Mouse (Mus musculus) kidney, embryonic 16.5 days (tissue): Measurements from ENCODE around the gene Lingo4. TPM values are rescaled to one million over a fixed set of nuclear protein-coding genes. Genes with fewer than 3 reads are reported as not detected.

Experiments
- ATAC-seq: fragments of 200-750 bp; cut with Nextera tagmentation; 2 replicates; pipeline ENCODE4 v1.8.0; 2017; ENCODE audit warnings: moderate TSS enrichment; ENCODE audit not compliant: low FRiP score, low TSS enrichment
- H3K27ac ChIP-seq: fragments of 300-500 bp; sonication (generic); 2 replicates; pipeline ENCODE4 v1.5.1; 2014; ENCODE audit warnings: low read length
- H3K27me3 ChIP-seq: fragments of 300-500 bp; sonication (generic); 2 replicates; pipeline ENCODE4 v1.6.1; 2014; ENCODE audit warnings: low read length, control low read depth, mixed read lengths; ENCODE audit not compliant: insufficient read depth
- H3K36me3 ChIP-seq: fragments of 300-500 bp; sonication (generic); 2 replicates; pipeline ENCODE4 v1.6.1; 2014; ENCODE audit warnings: low read length, control low read depth, mixed read lengths; ENCODE audit not compliant: insufficient read depth
- H3K4me1 ChIP-seq: fragments of 300-500 bp; sonication (generic); 2 replicates; pipeline ENCODE4 v1.6.1; 2014; ENCODE audit warnings: low read length, control low read depth, mixed read lengths; ENCODE audit not compliant: insufficient read depth
- H3K4me2 ChIP-seq: fragments of 300-500 bp; sonication (generic); replicated peaks from 2 replicates; pipeline ENCODE4 v1.6.1; 2014; ENCODE audit warnings: low read depth, low read length
- H3K4me3 ChIP-seq: fragments of 300-500 bp; sonication (generic); 2 replicates; pipeline ENCODE4 v1.5.1; 2014; ENCODE audit warnings: mild to moderate bottlenecking, low read length
- H3K9ac ChIP-seq: fragments of 300-500 bp; sonication (generic); replicated peaks from 2 replicates; pipeline ENCODE4 v1.6.1; 2014; ENCODE audit warnings: low read length
- H3K9me3 ChIP-seq: fragments of 300-500 bp; sonication (generic); 2 replicates; pipeline ENCODE4 v1.6.1; 2016; ENCODE audit warnings: low read length, control low read depth
- WGBS: fragments of 180-500 bp; shearing (Covaris S2); extraction: QIAGEN DNeasy Blood & Tissue Kit; methylation state at CpG from one replicate; pipeline ENCODE4 v1.1.7; 2014; 5-methylcytosine and 5-hydroxymethylcytosine counted together
- polyA plus RNA-seq: library from polyadenylated mRNA; unstranded; fragments of >200 nt; fragmentation: Nextera tagmentation; extraction: Ambion mirVana; gene quantifications from 2 replicates; pipeline ENCODE4 v1.2.1, GENCODE M21; 2015

Lingo4 gene
- polyA plus RNA-seq, 1 experiment from 2014 or later, result 0.44 TPM

DNA sequence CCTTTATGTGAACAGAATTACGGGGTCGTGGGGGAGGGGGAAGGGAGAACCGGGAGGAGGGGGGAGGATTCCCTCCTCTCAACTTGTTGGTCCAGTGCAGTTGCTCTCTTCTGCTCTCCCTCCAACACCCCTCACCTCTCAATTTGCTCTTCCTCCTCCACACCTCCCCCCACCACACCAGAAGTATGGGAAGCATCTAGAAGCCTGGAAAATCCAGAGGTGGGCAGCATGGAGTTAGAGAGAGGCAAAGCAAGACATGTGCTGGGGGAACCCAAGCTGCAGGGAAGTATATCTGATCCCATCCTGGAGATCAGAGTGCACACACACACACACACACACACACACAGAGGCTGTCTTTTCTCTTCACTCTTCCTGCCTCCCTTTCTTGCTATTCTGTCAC, 26.3 kb upstream of the Lingo4 start:
- H3K27ac ChIP-seq, result peak overlapping the region; percentile 32; the same call in 1 of the 2 replicates

DNA sequence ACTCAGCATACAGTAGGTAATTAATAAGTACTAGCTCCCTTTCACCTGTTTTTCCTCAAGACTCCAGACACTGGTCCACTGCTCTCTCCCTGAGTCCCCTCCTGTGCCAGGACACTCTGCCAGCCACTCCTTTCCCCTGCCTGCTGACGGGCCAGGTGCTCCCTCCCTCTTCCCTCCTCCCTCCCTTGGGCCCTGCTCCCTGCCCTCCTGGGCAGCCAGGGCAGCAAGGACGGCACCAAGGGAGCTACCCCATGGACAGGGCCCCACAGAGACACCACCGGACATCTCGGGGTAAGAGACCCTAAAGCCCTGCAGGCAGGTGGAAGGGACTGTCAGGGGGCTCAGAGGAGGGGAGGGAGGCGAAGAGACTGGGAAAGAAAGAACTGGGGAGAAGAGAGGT, 25.7 kb upstream of the Lingo4 start, which contains the start of gene Rorc:
Gene Rorc, plus strand, starts transcription at position 154 of the 400 bp plus-strand sequence.
- peak within 1 kb of the TSS; percentile 55 for H3K9ac ChIP-seq
- 13% methylated on average over 5 of the region's 5 CpGs for WGBS
- H3K4me1 ChIP-seq, result peaks cover 22% of the 10 kb centered on the region
- no peaks in the 10 kb centered on the region for H3K27me3 ChIP-seq
- H3K4me3 ChIP-seq, result peak within 1 kb of the TSS; percentile 36
- peak; percentile 79 for ATAC-seq
- H3K36me3 ChIP-seq, result no peaks in the 10 kb centered on the region
- no peaks in the 10 kb centered on the region for H3K9me3 ChIP-seq
- peak within 1 kb of the TSS; percentile 62 for H3K4me2 ChIP-seq
- peak within 1 kb of the TSS; percentile 32 for H3K27ac ChIP-seq

More for the DNA sequence above, 26.3 kb upstream of the Lingo4 start:
- 0% methylated on average over 2 of the region's 3 CpGs for WGBS
- Histone ChIP-seq H3K27me3 (no peaks in the 10 kb centered on the region), H3K4me2 (peak overlapping the region; percentile 40), H3K4me3 (0 out of 2 replicates have a peak overlapping the region, but pooled peaks have one; percentile 5), H3K4me1 (peaks cover 22% of the 10 kb centered on the region), H3K9ac (no peak overlapping the region; the same call in 1 of the 2 replicates), H3K36me3 (no peaks in the 10 kb centered on the region), H3K9me3 (no peaks in the 10 kb centered on the region)
- no peak for ATAC-seq

DNA sequence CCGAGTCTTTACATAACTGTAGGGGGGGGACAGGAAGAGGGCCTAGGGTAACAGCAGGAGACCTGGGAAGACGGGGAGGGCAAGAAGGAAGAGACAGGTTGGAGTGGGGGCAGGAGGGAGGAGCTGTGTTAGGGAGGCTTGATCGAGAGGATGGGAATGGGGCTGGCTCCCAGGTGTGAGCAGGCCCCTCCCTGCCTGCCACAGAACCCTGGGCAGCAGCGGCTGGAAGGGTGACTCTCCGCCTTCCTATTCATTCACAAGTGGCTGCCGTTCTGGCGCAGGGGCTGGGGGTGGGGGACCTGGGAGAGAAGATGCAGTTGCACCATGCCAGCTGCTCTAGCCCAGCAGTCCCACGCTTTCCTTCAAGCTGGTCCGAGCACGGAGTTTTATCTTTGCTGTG, 25.2 kb upstream of the Lingo4 start:
- H3K9me3 ChIP-seq, result no peaks in the 10 kb centered on the region
- H3K27ac ChIP-seq, result peak overlapping the region; percentile 4
- H3K9ac ChIP-seq, result peak overlapping the region; percentile 15
- no peaks in the 10 kb centered on the region for H3K27me3 ChIP-seq
- H3K4me1 ChIP-seq, result peaks cover 22% of the 10 kb centered on the region
- peak overlapping the region; percentile 62 for H3K4me2 ChIP-seq
- H3K36me3 ChIP-seq, result no peaks in the 10 kb centered on the region
- ATAC-seq, result peak; percentile 54
- H3K4me3 ChIP-seq, result peak overlapping the region; percentile 36
- 1% methylated on average over 10 of the region's 10 CpGs for WGBS

DNA sequence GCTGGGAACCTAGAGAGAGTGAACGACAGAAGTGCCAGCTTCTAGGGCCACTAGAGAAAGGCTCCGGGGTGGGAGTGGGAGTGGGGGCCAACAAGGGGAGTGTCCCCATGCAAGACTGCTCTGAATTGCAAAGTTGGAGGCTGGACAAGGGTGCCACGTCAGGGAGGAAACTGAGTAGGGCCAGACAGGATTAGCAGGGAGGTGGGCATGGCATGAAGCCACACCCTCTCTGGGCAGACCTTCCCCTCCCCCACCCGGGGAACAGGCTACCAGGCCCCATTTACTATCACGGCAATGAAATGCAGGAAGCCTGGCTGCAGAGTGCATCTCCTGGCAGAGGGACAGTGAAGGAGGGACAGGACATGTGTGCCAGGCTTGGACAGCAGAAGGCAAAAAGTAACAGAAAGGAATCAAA, 24.7 kb upstream of the Lingo4 start:
- Histone ChIP-seq H3K27me3 (no peaks in the 10 kb centered on the region), H3K4me3 (peak overlapping the region; percentile 36), H3K27ac (peak overlapping the region; percentile 4), H3K4me1 (peaks cover 22% of the 10 kb centered on the region), H3K9me3 (no peaks in the 10 kb centered on the region), H3K4me2 (peak overlapping the region; percentile 62), H3K36me3 (no peaks in the 10 kb centered on the region), H3K9ac (peak overlapping the region; percentile 15)
- 0% methylated on average over 5 of the region's 5 CpGs for WGBS
- ATAC-seq, result peak; percentile 58

DNA sequence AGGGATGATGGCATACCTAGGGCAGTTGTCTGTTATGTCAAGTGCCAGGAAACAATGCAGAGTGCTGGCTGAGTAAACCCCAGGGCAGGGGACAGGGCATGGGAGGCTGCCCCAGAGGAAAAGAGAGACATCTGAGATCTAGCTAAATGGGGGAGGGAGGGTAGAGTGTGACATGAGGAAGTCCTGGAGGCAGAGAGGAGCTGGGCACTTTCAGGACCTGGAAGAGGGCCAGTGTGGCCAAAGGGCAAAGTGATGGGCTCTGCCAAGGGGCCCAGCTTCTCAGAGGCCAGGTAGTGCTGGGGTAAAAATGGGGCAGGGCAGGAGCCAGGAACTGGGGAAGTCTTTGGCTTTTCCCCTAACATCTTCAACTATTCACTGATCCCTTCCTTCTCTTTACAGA, 23.7 kb upstream of the Lingo4 start:
- Histone ChIP-seq H3K27ac (no peak overlapping the region), H3K9ac (no peak overlapping the region), H3K4me3 (no peak overlapping the region), H3K4me1 (peaks cover 22% of the 10 kb centered on the region), H3K27me3 (no peaks in the 10 kb centered on the region), H3K9me3 (no peaks in the 10 kb centered on the region), H3K36me3 (no peaks in the 10 kb centered on the region), H3K4me2 (no peak overlapping the region)
- ATAC-seq, result no peak

DNA sequence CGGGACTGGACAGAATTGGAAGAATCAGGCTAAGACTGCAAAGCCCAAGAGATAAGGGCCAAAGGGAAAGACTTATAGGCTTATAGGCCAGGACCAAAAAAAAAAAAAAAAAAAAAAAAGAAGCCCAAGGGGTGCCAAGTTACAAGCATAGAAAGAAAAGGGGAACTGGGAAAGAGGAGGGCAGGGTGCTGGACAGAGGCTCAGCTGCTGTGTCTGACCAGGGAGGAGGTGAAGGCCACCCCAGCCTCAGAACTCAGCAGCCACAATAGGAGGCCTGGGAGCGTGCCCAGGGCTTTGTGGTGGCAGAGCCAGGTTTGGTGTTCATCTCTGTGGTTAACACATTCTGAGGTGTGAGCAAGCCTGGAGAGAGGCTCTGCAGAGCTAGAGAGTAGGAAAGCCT, 23.2 kb upstream of the Lingo4 start:
- H3K27ac ChIP-seq, result no peak overlapping the region
- no peaks in the 10 kb centered on the region for H3K36me3 ChIP-seq
- H3K9ac ChIP-seq, result no peak overlapping the region
- ATAC-seq, result no peak
- H3K27me3 ChIP-seq, result no peaks in the 10 kb centered on the region
- H3K9me3 ChIP-seq, result no peaks in the 10 kb centered on the region
- H3K4me2 ChIP-seq, result no peak overlapping the region
- 90% methylated on average over 2 of the region's 2 CpGs for WGBS
- no peak overlapping the region for H3K4me3 ChIP-seq
- H3K4me1 ChIP-seq, result peaks cover 26% of the 10 kb centered on the region

DNA sequence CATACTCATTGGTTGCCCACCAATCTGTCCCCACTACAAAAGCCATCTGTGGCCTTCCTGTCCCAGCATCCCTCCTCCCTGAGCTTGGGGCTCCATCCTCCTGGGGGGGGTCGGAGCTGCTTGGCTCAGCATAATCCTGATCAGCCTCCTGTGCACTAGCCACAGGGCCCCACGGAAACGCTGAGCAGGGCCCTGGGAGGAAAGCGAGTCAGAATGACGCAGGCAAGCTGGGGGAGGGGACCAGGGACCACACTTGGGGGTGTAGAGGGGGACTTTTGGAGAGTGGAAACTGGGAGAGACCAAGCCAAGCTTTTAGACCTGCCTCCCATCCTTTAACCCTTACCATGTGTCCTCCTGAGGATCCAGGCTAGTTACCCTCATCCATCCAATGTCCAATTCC, 22.5 kb upstream of the Lingo4 start:
- no peaks in the 10 kb centered on the region for H3K36me3 ChIP-seq
- H3K27ac ChIP-seq, result no peak overlapping the region
- H3K4me1 ChIP-seq, result peaks cover 27% of the 10 kb centered on the region
- H3K4me3 ChIP-seq, result no peak overlapping the region
- ATAC-seq, result no peak
- WGBS, result 57% methylated on average over 5 of the region's 5 CpGs
- no peaks in the 10 kb centered on the region for H3K27me3 ChIP-seq
- no peak overlapping the region for H3K9ac ChIP-seq
- no peaks in the 10 kb centered on the region for H3K9me3 ChIP-seq
- H3K4me2 ChIP-seq, result no peak overlapping the region

DNA sequence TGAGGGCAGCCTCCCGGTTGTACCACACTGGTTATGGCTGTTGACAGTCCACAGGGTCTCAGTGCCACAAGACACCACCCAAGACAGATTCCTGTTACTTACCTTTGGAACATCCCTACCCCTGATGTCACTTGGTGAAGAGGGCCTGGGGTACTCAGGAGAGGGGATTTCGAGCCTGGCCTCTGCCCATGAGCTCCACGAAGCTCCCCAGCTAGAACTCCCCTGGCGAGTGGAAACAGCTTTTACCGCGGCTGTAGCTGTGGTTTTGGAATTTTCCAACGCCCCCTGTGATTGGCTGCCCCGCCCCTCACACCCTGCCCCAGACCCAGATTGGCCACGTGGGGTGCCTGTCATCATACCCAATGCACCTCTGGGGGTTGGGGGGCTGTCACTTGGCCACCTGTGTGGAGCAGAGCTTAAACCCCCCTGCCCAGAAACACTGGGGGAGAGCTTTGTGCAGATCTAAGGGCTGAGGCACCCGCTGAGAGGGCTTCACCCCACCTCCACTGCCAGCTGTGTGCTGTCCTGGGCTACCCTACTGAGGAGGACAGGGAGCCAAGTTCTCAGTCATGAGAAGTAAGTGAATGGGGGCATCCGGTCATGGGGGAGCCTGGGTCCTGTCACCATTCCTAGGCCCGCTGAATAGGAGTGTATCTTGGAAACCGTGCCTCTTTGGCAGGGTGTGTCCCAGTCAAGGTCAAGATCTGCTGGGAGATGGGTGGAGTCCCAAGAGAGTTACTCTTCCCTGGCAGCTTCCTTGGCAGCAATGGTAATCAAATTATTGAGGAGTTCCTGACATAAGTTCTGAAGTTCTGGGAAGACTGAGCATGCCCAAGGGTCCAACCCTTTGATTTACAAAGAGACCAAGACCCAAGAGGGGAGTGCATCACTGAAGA, 21.0 kb upstream of the Lingo4 start:
- H3K4me1 ChIP-seq, result peaks cover 18% of the 10 kb centered on the region
- H3K9me3 ChIP-seq, result no peaks in the 10 kb centered on the region
- H3K4me2 ChIP-seq, result no peak overlapping the region
- no peaks in the 10 kb centered on the region for H3K27me3 ChIP-seq
- H3K9ac ChIP-seq, result no peak overlapping the region
- H3K27ac ChIP-seq, result no peak overlapping the region
- H3K36me3 ChIP-seq, result no peaks in the 10 kb centered on the region
- WGBS, result 22% methylated on average over 13 of the region's 13 CpGs
- ATAC-seq, result no peak
- no peak overlapping the region for H3K4me3 ChIP-seq

DNA sequence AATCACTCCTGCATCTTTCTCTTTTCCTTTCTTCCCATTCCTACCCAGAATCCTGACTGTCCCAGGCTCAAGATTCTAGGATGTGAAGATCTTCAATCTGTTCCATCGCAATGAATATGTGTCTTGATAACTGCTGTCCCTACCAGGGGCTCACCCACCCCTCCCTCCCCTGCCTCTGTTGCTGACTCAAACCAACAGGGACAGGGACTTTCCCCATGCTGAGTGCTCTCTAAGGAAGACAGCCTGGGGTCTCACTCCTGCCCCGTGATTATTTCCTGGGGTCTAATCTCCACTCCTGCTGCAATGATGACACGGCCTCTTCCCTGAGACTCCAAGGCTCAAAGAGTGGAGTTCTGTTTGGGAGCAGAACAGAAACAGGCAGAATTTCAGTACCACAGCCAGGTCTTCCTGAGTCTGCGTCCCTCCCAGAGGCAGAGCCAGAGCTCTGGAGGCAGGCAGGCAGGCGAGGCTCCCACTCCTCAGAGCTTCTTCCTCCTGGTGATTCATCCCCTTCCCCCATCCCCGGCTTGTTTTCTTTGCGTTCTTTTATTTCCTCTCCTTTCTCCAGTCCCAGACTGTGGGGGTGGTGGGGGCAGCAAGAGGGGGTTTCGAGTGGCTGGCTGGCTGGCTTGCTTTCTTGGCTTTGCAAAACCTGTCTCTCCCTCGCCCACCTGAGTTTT, 18.3 kb upstream of the Lingo4 start:
- no peak overlapping the region for H3K27ac ChIP-seq
- ATAC-seq, result no peak
- H3K4me3 ChIP-seq, result no peak overlapping the region
- H3K9me3 ChIP-seq, result no peaks in the 10 kb centered on the region
- 24% methylated on average over 9 of the region's 9 CpGs for WGBS
- peaks cover 5% of the 10 kb centered on the region for H3K4me1 ChIP-seq
- H3K27me3 ChIP-seq, result no peaks in the 10 kb centered on the region
- H3K36me3 ChIP-seq, result no peaks in the 10 kb centered on the region
- H3K4me2 ChIP-seq, result no peak overlapping the region
- no peak overlapping the region for H3K9ac ChIP-seq

DNA sequence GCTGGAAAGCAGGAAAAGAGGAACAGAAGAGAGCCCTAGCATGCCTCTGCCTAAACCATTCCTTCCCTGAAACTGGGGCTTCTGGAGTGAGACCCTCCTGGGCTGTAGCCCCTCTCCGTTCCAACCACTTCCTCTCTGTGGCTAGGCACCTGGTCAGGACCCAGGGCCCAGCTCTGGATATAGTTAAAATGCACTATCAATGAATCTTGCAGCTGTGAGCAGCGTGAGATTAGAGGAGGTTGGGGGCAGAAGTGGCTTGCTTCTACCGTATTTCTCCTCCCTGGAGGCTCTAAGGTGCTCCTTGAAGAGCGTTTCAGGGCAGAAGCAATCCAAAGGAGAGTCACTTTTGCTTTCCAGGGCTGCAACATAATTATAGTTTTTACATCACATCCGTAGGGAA, 16.0 kb upstream of the Lingo4 start:
- H3K4me3 ChIP-seq, result no peak overlapping the region
- no peak for ATAC-seq
- H3K36me3 ChIP-seq, result no peaks in the 10 kb centered on the region
- H3K4me1 ChIP-seq, result peaks cover 5% of the 10 kb centered on the region
- H3K27me3 ChIP-seq, result no peaks in the 10 kb centered on the region
- no peak overlapping the region for H3K27ac ChIP-seq
- no peak overlapping the region for H3K9ac ChIP-seq
- 65% methylated on average over 5 of the region's 5 CpGs for WGBS
- no peaks in the 10 kb centered on the region for H3K9me3 ChIP-seq
- H3K4me2 ChIP-seq, result no peak overlapping the region
